Mouse (Mus musculus) intestine, embryonic 14.5 days (tissue): Measurements from ENCODE around the gene Hes5. TPM values are rescaled to one million over a fixed set of nuclear protein-coding genes. Genes with fewer than 3 reads are reported as not detected.
A peak's percentile ranks its signal among the peaks of the same experiment; 100 is the strongest.

Experiments used
- ATAC-seq: fragments of 200-750 bp; cut with Nextera tagmentation; replicated peaks from 2 replicates; pipeline ENCODE4 v1.8.0; 2017; ENCODE audit warnings: low read depth, moderate number of reproducible peaks, moderate TSS enrichment, moderate library complexity; ENCODE audit not compliant: low FRiP score, low TSS enrichment
- DNase-seq: peaks from one replicate; pipeline ENCODE4 v3.0.0-alpha.2; 2018; ENCODE audit warnings: low spot score
- H3K27ac ChIP-seq: fragments of 300-500 bp; sonication (generic); 2 replicates; pipeline ENCODE4 v1.5.1; 2014; ENCODE audit warnings: low read depth, mild to moderate bottlenecking, control low read depth
- H3K27me3 ChIP-seq: fragments of 300-500 bp; sonication (generic); replicated peaks from 2 replicates; pipeline ENCODE4 v1.6.1; 2014; ENCODE audit warnings: low read length, control low read depth; ENCODE audit not compliant: control insufficient read depth, insufficient read depth
- H3K36me3 ChIP-seq: fragments of 300-500 bp; sonication (generic); 2 replicates; pipeline ENCODE4 v1.6.1; 2014; ENCODE audit warnings: low read length, control low read depth; ENCODE audit not compliant: control insufficient read depth, insufficient read depth
- H3K4me1 ChIP-seq: fragments of 300-500 bp; sonication (generic); replicated peaks from 2 replicates; pipeline ENCODE4 v1.6.1; 2014; ENCODE audit warnings: low read length, control low read depth, mixed read lengths; ENCODE audit not compliant: control insufficient read depth, insufficient read depth
- H3K4me2 ChIP-seq: fragments of 300-500 bp; sonication (generic); 2 replicates; pipeline ENCODE4 v1.6.1; 2014; ENCODE audit warnings: low read length
- H3K4me3 ChIP-seq: fragments of 300-500 bp; sonication (generic); 2 replicates; pipeline ENCODE4 v1.5.1; 2014; ENCODE audit warnings: low read depth, low read length, control low read depth, mixed read lengths
- H3K9ac ChIP-seq: fragments of 300-500 bp; sonication (generic); 2 replicates; pipeline ENCODE4 v1.6.1; 2014; ENCODE audit warnings: mild to moderate bottlenecking, low read length
- H3K9me3 ChIP-seq: fragments of 300-500 bp; sonication (generic); 2 replicates; pipeline ENCODE4 v1.6.1; 2016; ENCODE audit warnings: low read length, control low read depth; ENCODE audit not compliant: control insufficient read depth
- whole genome bisulfite sequencing: fragments of 180-500 bp; shearing (Covaris S2); extraction: QIAGEN DNeasy Blood & Tissue Kit; methylation state at CpG from one replicate; pipeline ENCODE4 v1.1.7; 2014; 5-methylcytosine and 5-hydroxymethylcytosine counted together
- polyA plus RNA-seq: library from polyadenylated mRNA; unstranded; fragments of >200 nt; fragmentation: Nextera tagmentation; extraction: Ambion mirVana; gene quantifications from 2 replicates; pipeline ENCODE4 v1.2.1, GENCODE M21; 2014

The Hes5 gene
- polyA plus RNA-seq, 1 experiment from 2014 or later = 1.8 TPM

DNA sequence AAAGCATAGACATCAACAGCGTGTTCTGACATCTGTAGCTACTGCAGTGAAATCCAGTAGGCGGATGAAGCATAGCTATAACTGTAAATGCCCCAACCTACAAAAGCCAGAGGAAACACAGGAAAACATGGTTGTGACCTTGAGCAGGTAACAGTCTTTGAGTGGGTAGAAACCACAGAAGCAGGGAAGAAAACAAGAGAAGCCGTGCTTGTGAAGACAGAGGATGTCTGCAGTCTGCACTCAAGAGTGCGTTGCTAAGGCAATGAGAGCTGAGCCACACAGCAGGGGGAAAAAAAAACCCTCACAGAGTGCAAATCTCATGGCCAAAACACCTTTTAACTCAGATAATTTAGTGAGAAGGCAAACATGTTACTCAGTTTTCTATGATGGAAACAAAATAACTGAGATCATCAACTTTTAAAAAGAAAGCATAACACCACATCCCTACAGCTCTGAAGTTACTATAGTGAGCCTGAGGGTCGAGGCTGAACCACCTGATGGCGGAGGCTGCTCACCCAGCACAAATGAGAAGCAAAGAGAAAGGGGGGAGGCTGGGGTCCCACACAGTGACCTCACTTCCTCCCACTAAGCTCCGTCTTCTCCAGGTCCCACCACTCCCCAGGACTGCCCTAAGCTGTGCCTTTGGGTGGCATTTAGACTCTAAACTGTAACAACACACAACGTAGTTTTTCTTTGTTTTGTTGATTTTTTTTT lies 24.0 kb upstream of the Hes5 start:
- Histone ChIP-seq H3K9me3 (no peaks in the 10 kb centered on the region), H3K4me2 (no peak overlapping the region), H3K27me3 (no peaks in the 10 kb centered on the region), H3K4me3 (no peak overlapping the region), H3K27ac (no peak overlapping the region), H3K4me1 (no peaks in the 10 kb centered on the region), H3K36me3 (no peaks in the 10 kb centered on the region), H3K9ac (no peak overlapping the region)
- DNase-seq (no peak), ATAC-seq (no peak)
- WGBS = 72% methylated on average over 8 of the region's 8 CpGs

DNA sequence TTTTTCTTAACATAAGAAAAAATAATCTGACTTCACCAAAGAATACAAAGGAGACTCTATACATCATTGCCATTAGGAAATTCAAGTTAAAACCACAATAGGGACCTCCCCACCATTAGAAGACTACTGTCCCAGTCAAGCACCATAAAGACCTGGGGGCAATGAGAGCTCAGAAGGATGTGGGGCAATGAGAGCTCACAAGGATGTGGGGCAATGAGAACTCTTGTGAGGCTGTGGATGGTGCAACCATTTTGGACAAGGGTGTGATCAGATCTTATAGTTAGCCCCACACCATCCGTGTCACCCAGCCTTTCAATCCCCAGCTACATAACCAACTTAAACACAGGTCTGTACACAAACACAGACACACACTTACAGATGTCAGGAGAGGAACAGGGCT lies 23.0 kb upstream of the Hes5 start:
- no peak overlapping the region for H3K9ac ChIP-seq
- no peaks in the 10 kb centered on the region for H3K27me3 ChIP-seq
- DNase-seq (no peak), ATAC-seq (no peak)
- H3K4me3 ChIP-seq = no peak overlapping the region
- WGBS = 82% methylated on average over 1 of the region's 1 CpGs
- no peak overlapping the region for H3K27ac ChIP-seq
- H3K9me3 ChIP-seq = no peaks in the 10 kb centered on the region
- no peak overlapping the region for H3K4me2 ChIP-seq
- no peaks in the 10 kb centered on the region for H3K4me1 ChIP-seq
- no peaks in the 10 kb centered on the region for H3K36me3 ChIP-seq

- ATAC-seq = no peak
- Histone ChIP-seq H3K4me2 (no peak overlapping the region), H3K4me3 (no peak overlapping the region), H3K4me1 (no peaks in the 10 kb centered on the region), H3K9ac (no peak overlapping the region), H3K36me3 (no peaks in the 10 kb centered on the region), H3K27me3 (no peaks in the 10 kb centered on the region), H3K27ac (no peak overlapping the region), H3K9me3 (no peaks in the 10 kb centered on the region)
- DNase-seq = no peak
- WGBS = 86% methylated on average over 2 of the region's 2 CpGs
These were observed 20.6 kb upstream of the Hes5 start for GRCm38 (mm10) chr4:154940156-154940555.

GRCm38 (mm10) chr4:154941831-154942230 lies 18.9 kb upstream of the Hes5 start:
- H3K4me1 ChIP-seq = 0 out of 2 replicates have a peak, but pooled peaks cover 3% of the 10 kb centered on the region
- WGBS = 86% methylated on average over 5 of the region's 5 CpGs
- H3K27me3 ChIP-seq = no peaks in the 10 kb centered on the region
- H3K9ac ChIP-seq = no peak overlapping the region
- H3K4me3 ChIP-seq = no peak overlapping the region
- H3K9me3 ChIP-seq = no peaks in the 10 kb centered on the region
- no peak for ATAC-seq
- no peak for DNase-seq
- H3K36me3 ChIP-seq = no peaks in the 10 kb centered on the region
- H3K4me2 ChIP-seq = no peak overlapping the region
- H3K27ac ChIP-seq = no peak overlapping the region

DNA sequence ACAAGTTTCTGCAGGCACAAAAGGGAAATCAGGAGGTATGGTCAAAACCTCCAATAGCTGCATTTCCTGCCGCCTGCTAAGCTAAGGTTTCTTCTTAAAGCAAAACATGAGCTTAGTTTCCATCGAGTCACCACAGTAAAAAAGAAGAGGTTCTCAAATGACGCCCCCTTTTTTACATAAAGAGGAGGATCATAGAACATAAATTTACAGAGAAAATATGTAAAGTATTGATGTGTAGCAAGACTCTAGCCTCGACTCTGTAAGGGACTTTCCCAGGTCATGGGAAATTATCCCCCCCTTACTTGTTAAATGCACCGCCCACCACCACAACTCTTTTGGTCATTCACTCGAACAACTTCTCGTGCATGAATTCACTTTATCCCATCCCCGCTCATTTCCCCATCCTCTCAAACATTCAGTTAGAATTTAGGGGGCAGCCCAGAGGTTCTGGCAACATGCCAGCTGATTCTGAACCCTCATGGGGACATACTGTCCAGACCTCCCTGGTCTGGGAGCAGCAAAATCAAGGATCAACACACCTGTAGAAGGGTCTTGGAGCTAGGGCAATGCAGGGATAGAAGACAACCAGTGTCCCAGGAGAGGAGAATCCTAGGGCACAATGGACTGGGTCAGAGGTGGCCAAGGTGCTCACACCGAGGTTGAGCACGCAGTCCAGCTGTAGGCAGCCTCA lies 17.9 kb upstream of the Hes5 start:
- Histone ChIP-seq H3K9ac (no peak overlapping the region), H3K9me3 (no peaks in the 10 kb centered on the region), H3K4me3 (no peak overlapping the region), H3K27me3 (no peaks in the 10 kb centered on the region), H3K4me2 (no peak overlapping the region), H3K27ac (no peak overlapping the region), H3K4me1 (0 out of 2 replicates have a peak, but pooled peaks cover 3% of the 10 kb centered on the region), H3K36me3 (no peaks in the 10 kb centered on the region)
- WGBS = 86% methylated on average over 10 of the region's 10 CpGs
- DNase-seq (no peak), ATAC-seq (no peak)

- Histone ChIP-seq H3K4me3 (no peak overlapping the region), H3K9me3 (no peaks in the 10 kb centered on the region), H3K27me3 (0 out of 2 replicates have a peak, but pooled peaks cover 4% of the 10 kb centered on the region), H3K36me3 (no peaks in the 10 kb centered on the region), H3K4me2 (no peak overlapping the region), H3K4me1 (0 out of 2 replicates have a peak, but pooled peaks cover 3% of the 10 kb centered on the region), H3K9ac (no peak overlapping the region), H3K27ac (no peak overlapping the region)
- 87% methylated on average over 6 of the region's 6 CpGs for WGBS
- no peak for ATAC-seq
- no peak for DNase-seq
These were observed 17.2 kb upstream of the Hes5 start for GRCm38 (mm10) chr4:154943323-154944039.

- 19% methylated on average over 2 of the region's 2 CpGs for WGBS
- ATAC-seq = peak; percentile 69
- no peaks in the 10 kb centered on the region for H3K9me3 ChIP-seq
- no peak overlapping the region for H3K27ac ChIP-seq
- H3K36me3 ChIP-seq = no peaks in the 10 kb centered on the region
- H3K27me3 ChIP-seq = peaks cover 9% of the 10 kb centered on the region
- H3K4me3 ChIP-seq = no peak overlapping the region
- peak; percentile 73 for DNase-seq
- H3K9ac ChIP-seq = no peak overlapping the region
- H3K4me2 ChIP-seq = no peak overlapping the region
- 0 out of 2 replicates have a peak, but pooled peaks cover 3% of the 10 kb centered on the region for H3K4me1 ChIP-seq
These were observed 16.6 kb upstream of the Hes5 start for GRCm38 (mm10) chr4:154944121-154944590.

DNA sequence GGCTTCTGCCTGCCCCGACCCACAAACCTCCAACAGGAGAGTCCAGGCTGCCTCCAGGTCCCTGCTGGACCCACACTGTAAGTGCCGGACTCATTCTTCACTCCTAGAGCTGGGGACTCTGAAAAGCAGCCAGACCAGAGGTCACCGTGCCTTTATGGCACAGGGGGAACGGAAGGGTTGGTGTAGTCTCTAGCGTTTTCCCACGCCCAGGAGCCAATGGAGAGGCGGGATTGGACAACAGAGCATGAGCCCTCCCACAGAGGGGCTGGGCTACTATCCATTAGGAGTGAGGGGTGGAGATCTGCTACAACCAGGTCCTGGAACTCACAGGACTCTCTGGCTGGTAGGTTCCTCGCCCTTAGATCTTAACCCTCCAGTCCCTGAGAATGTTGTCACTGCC lies 14.4 kb upstream of the Hes5 start:
- H3K36me3 ChIP-seq = no peaks in the 10 kb centered on the region
- DNase-seq (peak; percentile 84), ATAC-seq (peak; percentile 89)
- H3K4me1 ChIP-seq = 0 out of 2 replicates have a peak, but pooled peaks cover 3% of the 10 kb centered on the region
- WGBS = 1% methylated on average over 8 of the region's 8 CpGs
- H3K9me3 ChIP-seq = no peaks in the 10 kb centered on the region
- H3K4me2 ChIP-seq = peak overlapping the region; percentile 58
- peak overlapping the region; percentile 18 for H3K4me3 ChIP-seq
- 0 out of 2 replicates have a peak overlapping the region, but pooled peaks have one; percentile 20 for H3K9ac ChIP-seq
- no peak overlapping the region for H3K27ac ChIP-seq
- peaks cover 29% of the 10 kb centered on the region for H3K27me3 ChIP-seq
